Mouse (Mus musculus): Measurements from ENCODE around the gene Aamdc.

GRCm38 (mm10) chr7:97598548-97598947, 19.3 kb upstream of the Aamdc start:
- TF ChIP-seq POLR2A (IDR thresholded peaks at IDR 0.05; ENCODE audit: low read depth, low read length) = no peak
- TF ChIP-seq CTCF (IDR thresholded peaks at IDR 0.05; ENCODE audit: borderline replicate concordance, insufficient read depth, low read length) = no peak
